Mouse (Mus musculus): ENCODE data around the gene Prr5.

GRCm38 (mm10) chr15:84674329-84675067 is 5.1 kb downstream of the Prr5 start:
- TF ChIP-seq CTCF (IDR thresholded peaks at IDR 0.05; ENCODE audit: extremely low read depth, insufficient read length, insufficient replicate concordance, low read depth, low read length) (peak; percentile 28; the same call in 1 of the 2 replicates), POLR2A (IDR thresholded peaks at IDR 0.05; ENCODE audit: low read depth, low read length) (no peak)

All from small intestine, adult 2 months (tissue).